Mouse (Mus musculus) layer of hippocampus, postnatal 36 days (tissue): ENCODE measurements at regions not wholly inside any gene's neighbourhood (a gene's known extent, or its start where the extent isn't known, plus 50 kb on each side); places are given as distances from the start of the nearest gene placed in this dataset.

Experiments used
- DNase-seq, 2 experiments: peaks; one replicate each; pipeline ENCODE4 v3.0.0; 2022

- DNase-seq: no peak
These were observed 69.8 kb upstream of the Slc45a1 start for GRCm38 (mm10) chr4:150721619-150722283.

DNA sequence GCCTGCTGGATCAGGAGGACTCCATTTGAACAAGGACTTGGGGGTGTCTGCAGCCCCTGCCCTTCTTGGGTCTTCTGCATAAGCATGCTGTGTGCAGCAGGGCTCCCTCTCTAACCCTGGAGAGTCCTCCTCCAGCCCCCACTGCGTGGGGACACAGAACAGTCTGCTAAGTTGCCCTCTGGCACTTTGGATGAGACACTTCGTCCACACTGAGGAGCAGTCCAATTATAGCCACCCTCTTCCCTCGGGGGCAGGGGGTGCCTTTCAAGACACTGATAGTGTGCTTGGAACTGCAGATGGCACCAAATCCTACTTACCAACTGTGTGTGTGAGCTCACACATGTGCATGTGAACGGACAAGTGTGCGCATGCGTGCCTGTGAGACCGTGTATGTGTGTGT lies 65.9 kb upstream of the Slc45a1 start:
- DNase-seq: no peak

DNA sequence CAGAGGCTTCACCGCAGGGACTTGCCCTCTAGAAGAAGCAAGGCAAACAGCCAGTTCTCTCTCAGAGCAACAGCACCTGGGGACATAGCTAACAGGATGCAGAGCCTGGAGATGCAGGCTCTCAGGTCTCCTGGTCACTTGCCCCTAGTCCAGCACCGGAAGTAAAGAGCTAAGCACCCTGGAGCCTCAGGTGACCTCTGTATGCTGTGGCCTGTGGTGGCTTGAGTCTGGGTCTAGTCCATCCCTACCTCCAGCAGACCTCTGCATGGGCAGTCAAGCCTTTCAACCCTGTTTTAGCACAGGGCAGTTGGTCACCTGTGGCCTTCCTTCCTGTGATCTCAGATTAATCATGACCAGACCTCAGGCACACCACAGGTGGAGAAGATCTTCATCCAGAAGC lies 63.1 kb upstream of the Slc45a1 start:
- no peak for DNase-seq

- DNase-seq: no peak
These were observed 61.3 kb upstream of the Slc45a1 start for GRCm38 (mm10) chr4:150713291-150713690.

GRCm38 (mm10) chr4:150712856-150713255 lies 60.9 kb upstream of the Slc45a1 start:
- DNase-seq: peak; percentile 45 to 46

- no peak for DNase-seq
These were observed 59.7 kb upstream of the Slc45a1 start for GRCm38 (mm10) chr4:150711646-150712045.

DNA sequence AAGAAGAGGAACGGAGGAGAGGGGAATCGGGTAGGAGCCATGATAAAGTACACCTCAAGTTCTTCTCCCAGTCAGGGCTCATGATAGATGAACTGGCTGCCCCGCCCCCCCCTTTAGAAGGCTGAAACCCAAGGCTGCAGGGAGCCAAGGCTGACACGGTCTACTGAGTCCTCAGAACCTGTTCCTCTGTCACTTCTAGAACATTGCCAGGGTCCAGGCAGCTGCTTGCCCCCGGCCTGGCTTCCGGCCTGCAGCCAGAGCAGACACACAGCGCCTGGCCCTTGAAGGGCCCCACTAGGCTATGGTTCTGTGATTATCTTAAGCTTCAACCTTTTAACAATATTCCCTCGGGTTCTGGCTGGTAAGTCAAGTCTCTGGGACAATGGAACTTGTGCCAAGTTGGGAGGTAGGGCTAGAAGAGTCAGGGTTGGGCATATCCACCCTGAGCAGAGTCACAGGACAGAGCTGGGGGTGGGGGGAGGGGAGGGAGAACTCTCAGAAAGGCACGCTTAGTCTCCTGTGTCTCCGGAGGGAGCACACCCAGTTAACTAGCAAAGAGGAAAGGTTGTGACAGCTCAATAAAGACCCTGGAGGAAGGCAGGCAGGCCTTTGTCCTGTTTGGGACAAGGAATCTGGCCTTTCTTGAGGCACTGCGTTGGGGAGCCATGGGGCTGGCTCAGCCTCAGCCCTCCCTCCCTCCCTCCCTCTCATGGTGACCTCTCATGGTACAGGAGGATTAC lies 57.6 kb upstream of the Slc45a1 start:
- DNase-seq: no peak

- DNase-seq: no peak
These were observed 56.6 kb upstream of the Slc45a1 start for GRCm38 (mm10) chr4:150708572-150708984.

- no peak for DNase-seq
These were observed 56.0 kb upstream of the Slc45a1 start for GRCm38 (mm10) chr4:150707725-150708571.

DNA sequence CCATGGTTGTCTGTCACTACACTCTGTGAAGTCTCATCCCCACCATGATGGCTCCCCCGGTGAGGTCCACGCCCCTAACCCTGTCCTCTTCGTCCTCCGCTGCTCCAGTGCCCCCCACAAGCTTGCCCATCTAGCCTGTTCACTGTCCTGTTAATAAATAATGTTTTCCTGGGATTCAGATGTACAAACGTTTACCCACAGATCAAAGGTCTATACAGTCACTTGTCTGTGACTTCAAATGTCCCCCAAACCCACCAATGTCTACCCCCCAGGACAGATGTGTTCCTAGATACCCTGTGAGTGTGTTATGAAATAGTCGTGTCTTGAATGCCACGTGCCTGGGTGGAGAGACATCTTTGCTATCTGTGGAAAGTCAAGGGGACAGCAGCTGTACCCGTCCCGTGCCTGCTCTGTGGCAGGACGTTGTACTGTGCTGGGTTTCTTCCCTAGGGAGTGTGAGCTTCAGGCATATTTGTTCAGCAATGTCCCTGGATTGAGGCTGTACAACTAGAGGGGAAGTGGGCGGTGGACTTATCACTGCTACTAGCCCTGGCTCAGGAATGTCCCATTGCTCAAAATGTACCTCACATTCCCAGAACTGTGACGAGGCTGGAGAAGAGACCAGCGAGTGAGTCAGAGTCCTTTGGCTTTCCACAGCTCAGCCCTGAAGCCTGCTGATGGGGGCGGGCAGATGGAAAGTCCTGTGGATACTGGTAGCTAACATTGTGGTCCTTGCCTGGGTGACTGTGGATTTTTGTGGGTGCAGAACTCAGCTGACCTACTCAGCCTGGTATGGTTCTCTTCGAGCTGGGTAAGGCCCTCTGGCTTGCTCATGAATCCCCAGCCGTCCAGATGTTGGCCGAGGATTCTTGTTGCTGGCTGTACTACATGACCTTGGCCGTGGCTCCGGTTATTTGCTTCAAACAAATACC lies 55.1 kb upstream of the Slc45a1 start:
- no peak for DNase-seq

DNA sequence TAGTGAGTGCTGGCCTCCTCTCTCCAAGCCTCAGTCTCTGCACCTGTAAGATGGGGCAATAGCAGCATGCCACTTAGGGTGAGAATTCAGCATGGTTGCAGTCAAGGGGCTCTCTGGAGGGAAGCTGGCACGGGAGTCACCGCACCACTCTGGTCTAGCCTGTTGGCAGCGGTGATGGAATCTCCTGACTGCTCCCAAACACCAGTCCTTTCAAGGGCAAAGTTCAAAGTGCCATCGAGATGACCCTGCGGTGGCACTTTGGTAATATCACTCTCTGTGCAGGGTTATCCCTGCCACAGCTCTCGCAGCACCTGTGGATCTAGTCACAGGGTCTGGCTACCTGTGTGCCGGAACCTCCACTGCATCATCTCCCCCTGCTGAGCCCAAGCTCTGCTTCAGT lies 54.3 kb upstream of the Slc45a1 start:
- no peak for DNase-seq

GRCm38 (mm10) chr4:150703266-150703665 lies 51.3 kb upstream of the Slc45a1 start:
- no peak for DNase-seq
